Mouse (Mus musculus): ENCODE measurements around the gene Tmc7.

Gene Tmc7

DNA sequence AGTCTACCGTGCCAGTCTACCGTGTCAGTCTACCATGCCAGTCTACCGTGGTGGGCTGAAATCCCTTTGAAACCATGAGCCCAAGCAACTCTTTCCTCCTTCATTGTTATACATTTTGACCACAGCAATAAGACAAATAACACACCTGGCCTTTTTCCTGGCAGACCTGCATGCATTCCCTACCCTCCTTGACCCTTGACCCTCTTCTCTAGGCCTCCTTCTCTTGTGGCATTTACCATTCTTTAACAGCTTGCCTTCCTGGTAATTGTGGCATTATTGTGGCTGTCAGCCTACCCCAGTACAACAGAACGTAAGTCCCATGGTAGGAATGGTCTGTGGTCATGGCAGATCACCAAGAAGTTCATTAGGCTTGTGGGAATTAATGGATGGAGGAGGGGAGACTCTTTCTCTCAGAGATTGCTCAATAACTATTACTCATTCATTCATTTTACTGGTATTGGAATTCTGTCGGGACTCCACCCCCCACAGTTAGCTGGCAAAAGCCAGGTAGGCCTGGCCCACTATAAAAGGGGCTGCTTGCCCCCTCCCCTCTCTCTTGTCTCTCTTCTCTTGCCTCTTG, 6.3 kb upstream of the Tmc7 start:
- in situ Hi-C loops (cut with MboI, MseI): no loop called here

DNA sequence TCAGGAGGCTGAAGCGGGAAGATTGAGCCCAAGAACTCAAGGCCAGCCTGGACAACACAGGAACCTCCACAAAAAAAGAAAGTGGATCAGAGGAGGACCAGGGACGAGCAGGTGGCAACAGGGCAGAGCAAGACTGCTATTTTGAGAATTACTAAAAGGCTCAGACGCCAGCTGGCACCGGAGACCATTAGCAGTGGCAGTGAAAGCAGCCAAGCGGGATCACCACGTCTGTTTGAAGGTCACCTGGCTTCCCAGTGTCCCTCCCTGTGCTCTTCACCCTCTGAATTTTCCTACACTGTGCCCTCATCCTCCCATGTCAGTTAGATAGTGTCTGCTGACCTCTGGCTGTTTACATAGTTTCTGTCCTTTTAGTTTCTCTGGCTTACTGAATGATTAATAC, 1.3 kb upstream of the Tmc7 start:
- in situ Hi-C loops (cut with MboI, MseI): no loop called here

DNA sequence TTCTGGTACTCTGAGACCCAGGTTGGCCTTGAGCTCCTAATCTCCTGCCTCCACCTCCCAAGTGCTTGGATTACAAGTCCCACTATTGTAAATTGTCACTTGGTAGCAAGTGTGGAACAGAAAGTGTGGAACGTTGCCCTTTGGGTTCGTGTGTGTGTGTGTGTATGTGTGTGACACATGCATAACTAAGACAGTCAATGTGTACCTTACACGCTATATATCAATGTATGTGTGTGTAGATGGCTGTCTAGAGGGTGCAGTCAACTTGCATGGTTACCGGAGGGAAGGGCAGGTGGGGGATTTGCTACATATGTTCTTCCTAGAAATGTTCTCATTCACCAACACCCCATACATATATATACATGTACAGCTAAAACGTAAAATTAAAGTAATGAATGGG, 390 bp upstream of the Tmc7 start:
- in situ Hi-C loops (cut with MboI, MseI): no loop called here

DNA sequence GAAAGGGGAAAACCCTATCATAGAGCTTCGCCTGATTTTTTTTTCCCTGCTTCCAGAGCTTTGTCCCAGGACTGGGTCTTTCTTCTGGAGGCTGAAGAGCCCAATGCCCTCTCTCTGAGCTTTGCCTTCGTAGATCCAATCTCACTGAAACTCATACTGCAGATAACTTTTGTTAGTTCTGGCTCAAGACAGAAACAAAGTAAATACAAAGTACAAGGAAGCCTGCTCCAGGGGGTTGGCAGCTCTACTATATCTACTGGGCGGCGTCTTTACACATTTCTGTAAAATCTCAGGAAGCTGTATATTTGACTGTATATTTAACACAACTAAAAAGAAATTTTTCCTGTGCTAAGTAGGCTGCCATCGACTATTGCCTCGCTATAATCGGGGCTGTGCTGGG, 715 bp downstream of the Tmc7 start:
- in situ Hi-C loops (cut with MboI, MseI): no loop called here

DNA sequence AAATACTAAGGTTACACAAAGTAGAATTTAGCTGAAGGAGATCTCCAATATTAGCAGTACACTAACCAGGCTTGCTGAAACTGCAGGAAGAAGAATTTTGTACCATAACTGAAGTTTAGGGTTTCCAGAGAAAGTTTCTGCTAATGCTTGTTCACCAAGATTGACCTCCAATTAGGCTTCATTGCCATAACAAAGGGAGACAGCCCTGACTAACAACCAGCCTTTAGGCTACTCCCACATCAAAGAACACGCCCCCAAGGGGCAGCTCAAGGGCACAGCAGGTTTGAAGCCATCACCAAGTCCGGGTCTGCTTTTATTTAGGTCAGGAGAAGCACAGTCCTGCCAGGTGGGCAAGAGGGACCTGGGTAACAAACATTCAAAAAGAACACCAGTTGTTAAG, 4.6 kb downstream of the Tmc7 start:
- in situ Hi-C loops (cut with MboI, MseI): no loop called here

DNA sequence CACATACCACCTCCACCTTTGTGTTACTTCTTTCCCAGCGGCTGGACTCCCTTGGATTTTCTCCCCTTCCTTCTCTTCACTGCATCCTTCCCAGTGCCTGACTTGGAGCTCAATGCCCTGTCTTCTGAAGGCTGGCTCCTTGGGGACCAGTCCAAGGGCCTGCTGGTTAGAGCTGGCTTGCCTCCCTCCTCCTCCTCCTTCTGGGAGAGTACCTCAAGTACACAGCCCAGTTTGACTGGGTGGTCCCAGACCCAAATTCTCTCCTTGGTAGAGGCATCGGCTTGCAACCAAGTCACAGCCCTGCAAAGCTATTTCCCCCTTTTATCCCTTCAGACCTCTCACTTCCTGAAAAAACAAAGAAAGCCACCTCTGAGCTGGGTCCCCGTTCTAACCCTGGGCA, 6.3 kb downstream of the Tmc7 start:
- in situ Hi-C loops (cut with MboI, MseI): no loop called here

DNA sequence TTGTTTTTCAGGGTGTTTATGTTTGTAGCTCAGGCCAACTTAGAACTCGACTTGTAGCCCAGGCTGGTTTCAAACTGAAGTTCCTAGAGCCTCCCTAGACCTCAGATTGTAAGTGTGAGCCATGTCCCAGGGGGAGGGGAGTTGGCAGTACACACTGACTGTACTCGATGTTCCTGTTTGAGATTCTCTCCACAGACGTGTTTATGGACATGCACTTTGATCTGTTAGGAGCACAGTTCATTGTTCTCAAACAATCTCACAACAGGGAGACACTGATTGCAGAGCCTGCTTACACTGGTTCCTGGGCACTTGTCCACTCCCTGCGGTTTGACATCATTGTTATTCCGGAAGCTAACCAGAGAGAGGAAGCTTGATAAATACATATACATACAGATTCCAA, 12.5 kb downstream of the Tmc7 start:
- in situ Hi-C loops (cut with MboI, MseI): no loop called here

DNA sequence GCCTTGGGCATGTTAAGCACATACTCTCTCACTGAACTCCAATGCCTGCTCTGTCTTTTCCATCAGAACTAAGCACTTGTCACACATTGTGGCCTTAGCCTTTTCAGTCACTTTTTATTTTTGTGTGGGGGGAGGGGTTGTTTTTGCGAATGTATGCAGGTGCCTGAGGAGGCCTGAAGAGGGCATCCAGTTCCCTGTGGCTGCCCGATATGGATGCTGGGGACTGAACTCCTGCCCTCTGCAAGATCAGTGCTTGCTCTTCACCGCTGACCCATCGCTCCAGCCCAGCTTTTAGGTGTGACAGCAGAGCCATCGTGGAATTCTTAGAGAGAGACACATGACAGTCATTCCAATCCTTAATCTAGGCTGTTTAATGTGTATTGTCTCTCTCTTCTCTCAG, 13.2 kb downstream of the Tmc7 start:
- in situ Hi-C loops (cut with MboI, MseI): no loop called here

DNA sequence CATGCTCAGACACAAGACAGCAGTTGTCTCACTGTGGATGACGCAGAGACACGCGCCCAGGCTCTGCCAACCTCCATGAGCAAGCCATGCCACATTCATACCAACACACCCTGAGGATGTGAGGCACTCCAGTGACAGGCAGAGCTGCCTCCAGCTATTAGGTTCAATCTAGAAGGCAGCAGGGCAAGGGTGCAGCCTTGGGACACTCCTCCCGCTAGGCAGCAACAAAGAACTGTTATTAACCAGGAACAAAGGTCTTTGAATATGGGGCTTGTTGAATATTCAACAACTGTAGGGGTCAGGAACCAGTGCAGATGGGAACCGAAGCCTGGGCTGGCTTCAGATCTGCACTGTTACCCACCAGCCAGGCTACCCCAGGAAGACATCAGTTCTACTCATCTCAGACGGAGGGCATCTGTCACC, 15.4 kb downstream of the Tmc7 start:
- in situ Hi-C loops (cut with MboI, MseI): no loop called here

DNA sequence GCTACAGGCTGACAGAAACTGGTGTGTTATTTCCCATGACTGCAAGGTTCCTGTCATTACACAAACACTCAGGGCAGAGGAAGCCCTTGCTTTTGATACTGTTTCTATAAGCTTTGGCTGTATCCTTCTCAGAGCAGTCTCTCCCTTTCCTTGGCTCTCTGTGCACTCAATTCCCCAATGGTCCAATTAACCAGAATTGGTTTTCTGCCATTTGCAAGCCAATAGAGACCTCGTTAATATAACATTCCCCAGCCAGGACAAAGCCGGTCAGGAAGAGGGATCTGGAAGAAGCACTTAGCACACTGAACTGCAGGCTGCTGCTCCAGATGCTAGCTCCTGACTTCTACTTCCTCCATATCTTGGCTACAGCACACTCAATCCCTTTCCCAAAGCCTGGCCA, 30.2 kb downstream of the Tmc7 start:
- in situ Hi-C loops (cut with MboI, MseI): no loop called here

DNA sequence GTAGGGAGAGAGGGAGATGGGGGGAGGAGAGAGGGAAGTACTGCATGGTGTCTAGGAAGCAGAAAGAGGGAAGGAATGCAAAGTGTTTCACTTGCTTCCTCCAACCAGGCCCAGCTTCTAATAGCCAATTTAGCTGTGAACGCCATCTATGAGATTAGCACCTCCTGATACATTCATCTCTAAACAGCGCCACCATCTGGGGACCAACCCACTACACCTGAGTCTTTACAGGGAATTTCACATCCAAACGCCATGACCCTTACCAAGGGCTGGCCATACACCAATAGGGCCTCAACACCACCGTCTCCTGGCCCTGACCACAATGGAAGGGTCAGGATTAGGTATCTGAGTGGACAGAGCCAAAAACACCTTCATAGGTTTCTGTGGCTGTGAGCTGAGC, 30.7 kb downstream of the Tmc7 start:
- in situ Hi-C loops (cut with MboI, MseI): no loop called here

DNA sequence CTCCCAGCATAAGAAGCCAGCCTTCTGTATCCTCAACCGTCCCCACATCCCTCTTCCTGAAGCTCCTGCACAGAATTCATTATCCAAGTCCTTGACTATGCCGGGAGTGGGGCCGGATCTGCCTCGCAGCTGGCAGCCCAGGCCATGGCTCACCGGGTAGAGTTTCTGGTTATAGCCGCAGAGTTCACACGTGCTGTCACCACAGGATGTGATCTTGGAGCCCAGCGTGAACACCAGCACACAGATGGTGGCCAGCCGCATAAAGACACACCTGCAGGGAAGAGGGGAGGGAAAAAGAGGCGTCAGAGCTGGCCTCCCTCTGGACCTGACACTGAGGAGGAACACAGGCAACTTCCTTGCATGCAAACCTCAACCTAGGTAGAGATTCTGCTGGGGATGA, 37.1 kb downstream of the Tmc7 start:
- in situ Hi-C loops (cut with MboI, MseI): no loop called here

DNA sequence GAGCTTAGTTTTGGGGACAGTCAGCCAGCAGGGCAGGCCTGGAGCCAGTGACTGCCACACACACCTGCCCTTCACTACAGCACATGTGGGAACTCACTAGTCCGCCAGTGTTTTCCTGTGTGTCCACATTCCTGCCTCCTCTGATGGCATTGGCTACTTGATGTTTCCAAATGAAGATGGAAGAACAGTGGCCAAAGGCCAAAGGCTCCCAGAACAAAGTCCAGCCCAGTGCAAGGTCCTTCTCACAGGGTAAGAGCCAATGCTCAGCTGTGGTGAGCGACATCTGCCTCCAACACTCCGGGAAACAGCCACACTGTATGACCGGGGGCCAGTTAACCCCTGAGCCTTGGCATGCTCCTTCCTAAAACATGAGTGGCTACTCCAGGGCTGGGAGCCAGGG, 40.4 kb downstream of the Tmc7 start:
- in situ Hi-C loops (cut with MboI, MseI): no loop called here

DNA sequence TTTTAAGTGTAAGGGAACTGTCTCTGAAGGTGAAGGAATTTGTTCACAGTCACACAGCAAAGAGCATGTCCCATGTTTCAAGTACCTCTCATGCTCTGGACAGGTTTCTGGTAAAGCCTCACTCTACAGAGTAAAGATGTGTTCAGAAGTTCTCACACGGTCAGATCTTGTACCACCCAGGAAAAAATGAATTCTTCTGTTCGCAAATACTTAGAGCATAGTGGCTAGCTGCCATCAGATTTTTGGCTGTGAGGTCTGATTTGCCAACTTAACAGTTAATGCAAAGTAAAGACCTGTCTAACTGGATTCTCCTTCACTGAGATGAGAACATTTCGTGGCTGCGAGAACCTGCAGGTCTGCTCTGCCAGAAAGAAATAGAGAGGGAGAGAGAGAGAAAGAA, 49.5 kb downstream of the Tmc7 start:
- in situ Hi-C loops (cut with MboI, MseI): no loop called here

DNA sequence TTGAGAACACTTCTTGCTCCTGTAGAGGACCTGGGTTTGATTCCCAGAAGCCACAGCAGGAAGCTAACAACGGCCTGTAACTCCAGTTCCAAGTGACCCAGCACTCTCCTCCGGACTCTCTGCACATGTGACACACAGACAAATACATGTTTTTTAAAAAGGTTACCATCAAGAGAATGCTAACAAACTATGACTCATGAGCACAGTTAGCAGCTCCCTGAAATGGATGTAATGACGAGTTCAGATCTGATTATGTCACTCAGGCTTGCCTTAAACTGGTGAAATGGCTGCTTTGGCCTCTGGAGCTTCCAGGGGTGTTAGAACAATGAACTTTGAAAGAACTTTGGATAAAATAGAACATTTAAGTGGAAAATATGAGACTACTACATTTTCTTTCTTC, 50.2 kb downstream of the Tmc7 start:
- in situ Hi-C loops (cut with MboI, MseI): no loop called here

DNA sequence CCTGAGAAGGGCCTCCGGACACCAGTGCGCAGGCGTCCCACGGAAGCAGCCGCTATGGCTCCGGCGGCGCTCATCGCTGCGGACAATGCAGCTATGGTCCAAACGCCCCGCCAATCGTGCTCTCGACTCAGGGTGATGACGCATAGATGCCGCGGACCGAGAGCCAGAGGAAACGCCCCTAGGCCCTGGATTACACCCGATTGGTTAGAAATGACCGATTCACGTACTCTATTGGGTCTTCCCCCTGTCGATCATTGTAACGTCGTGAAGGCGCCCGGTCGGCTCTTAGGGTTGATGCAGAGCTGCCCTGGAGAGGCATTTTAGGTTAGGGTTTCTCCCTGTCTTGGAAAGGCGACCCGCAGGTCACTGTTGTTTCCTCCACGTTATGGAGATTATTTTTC, 51.4 kb downstream of the Tmc7 start, which contains the start of gene Coq7:
TSS of gene Coq7 (minus strand) at position 179 of the 401 bp plus-strand sequence.
- in situ Hi-C loops (cut with MboI, MseI): no loop called here

DNA sequence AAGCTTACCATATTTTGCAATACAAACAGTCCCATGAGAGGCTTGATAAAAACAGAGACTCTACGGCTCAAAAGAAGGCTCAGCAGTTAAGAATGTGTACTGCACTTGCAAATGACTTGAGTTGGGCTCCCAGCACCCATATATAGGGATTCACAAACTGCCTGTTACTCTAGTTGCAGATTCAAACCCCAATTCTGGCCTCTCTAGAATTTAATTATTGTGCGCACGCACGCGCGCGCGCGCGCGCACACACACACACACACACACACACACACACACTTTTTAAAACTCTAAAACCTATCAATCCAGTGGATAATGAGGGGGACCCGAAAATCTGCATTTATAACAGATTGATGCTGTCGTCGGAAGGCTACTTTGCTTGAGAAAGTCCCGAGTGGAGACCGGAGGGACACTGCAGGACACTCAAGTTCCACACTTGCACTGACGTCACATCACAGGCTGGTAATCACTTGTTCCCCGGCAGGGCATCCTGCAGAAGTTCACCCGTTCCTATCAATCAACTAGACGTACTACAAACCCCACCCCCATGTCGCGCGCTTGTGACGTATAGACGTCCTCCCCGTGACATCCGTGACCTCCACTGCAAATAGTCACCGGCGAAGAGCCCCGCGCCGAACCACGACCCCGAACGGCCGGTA, 51.9 kb downstream of the Tmc7 start:
- in situ Hi-C loops (cut with MboI, MseI): no loop called here

DNA sequence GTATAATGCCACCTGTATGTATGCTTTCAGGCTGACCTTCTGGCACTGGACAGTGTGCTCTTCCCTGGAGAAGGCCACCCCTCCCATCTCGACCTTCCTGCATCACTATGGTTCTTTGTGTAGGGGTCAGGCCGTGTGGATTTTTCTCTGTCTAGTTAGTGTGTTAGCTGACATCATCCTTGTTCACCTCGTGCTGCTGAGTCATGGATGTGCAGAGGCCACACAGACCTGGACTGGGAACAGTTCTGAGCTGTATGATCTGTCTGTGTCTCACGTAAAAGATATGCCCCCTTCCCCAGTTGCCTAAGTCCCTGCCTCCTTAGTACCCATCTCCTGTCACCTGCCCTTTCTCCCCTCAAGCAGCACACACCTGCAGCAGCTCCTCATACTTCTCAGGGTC, 57.6 kb downstream of the Tmc7 start:
- in situ Hi-C loops (cut with MboI, MseI): loop anchor here (10.0 kb wide), 1 partner anchor 232 kb away; no protein-coding TSS in a partner anchor

DNA sequence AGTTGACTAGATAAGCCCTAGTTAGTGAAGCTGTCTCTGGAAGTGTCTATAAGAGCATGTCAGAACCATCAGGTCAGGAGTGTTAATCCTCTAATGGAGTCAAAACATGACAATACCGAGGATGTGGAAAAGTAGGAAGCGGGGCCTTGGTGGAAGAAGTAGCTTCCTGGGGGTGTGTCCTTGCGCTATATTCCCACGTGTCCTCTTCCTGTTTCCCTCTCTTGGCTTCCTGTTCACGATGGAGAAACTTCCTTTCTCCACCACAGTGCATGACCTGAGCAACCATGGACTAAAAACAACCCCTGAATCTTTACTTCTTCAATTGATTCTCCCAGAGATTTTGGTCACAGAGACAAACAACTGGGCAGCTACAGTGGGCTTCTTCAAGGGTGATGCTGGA, 62.5 kb downstream of the Tmc7 start:
- in situ Hi-C loops (cut with MboI, MseI): loop anchor here (10.0 kb wide), 1 partner anchor 227 kb away; no protein-coding TSS in a partner anchor

DNA sequence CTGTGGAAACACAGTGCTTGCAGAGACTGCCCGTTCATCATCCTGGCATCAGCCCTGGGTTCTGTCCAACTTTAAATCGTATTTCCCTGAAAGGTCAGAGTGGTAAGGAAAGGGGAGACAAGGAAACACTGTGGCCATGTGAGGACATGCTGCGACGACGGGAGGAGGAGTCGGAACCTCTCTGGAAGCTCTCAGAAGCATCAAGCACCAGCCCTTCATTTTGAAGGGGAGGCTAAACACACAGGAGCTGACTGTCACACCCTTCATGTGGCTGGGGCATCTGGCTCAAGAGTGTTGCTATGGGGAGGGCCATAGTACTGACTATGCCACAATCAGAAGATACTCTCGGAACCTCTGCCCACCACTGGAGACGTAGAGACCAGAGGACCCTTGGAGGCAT, 64.9 kb downstream of the Tmc7 start:
- in situ Hi-C loops (cut with MboI, MseI): loop anchor here (10.0 kb wide), 1 partner anchor 225 kb away; no protein-coding TSS in a partner anchor

DNA sequence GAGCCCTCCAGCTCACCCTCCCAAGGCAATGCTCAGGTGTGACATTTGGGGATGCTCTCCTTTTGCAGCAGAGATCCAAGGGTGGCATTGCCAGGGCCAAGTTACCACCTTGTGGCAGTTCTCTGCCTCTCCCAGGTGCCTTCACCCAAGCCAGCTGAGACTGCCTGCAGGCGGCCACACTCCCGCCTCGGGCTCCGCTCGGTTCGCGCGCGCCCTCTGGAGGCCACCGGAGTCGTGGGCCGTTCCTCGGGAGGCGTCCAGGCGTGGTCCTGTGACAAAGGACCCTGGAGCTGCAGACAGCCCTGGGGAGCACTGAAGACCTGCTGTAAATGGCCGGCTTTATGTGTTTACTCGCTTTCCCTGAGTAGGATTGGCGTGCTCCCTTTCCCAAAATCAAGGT, 65.8 kb downstream of the Tmc7 start:
- in situ Hi-C loops (cut with MboI, MseI): no loop called here

DNA sequence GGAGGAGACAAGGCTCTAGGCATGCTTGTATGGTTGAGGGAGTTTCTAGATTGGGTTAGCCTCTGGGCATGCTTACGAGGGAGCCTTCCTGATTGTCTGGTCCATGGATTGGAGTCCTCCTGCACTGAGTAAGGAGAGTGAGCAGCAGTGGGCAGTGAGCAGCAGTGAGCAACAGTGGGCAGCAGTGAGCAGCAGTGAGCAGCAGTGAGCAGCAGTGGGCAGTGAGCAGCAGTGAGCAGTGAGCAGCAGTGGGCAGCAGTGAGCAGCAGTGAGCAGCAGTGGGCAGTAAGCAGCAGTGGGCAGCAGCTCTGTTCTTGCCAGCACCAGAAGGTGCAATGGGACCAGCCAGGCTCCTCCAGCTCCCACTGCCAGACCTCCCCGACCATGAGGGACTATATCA, 66.7 kb downstream of the Tmc7 start:
- in situ Hi-C loops (cut with MboI, MseI): no loop called here

DNA sequence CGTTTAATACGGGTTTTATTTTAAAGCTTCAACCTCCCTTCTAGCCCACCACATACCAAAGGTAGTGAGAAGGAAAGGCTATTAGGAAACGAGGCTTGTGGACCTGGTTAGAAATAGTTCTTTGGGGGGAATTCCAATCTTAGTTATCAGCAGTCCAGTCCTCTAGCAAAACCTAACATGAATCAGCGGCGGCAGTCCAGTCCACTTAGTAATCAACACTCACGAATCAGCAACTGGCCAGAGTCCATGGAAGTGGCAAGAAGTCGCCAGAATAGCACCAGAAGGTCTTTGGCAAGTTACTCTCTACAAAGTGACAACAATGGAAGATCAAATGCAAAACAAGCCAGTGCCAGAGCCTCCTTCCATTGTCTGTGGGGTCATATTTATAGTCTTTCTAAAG, 76.0 kb downstream of the Tmc7 start:
- in situ Hi-C loops (cut with MboI, MseI): no loop called here

DNA sequence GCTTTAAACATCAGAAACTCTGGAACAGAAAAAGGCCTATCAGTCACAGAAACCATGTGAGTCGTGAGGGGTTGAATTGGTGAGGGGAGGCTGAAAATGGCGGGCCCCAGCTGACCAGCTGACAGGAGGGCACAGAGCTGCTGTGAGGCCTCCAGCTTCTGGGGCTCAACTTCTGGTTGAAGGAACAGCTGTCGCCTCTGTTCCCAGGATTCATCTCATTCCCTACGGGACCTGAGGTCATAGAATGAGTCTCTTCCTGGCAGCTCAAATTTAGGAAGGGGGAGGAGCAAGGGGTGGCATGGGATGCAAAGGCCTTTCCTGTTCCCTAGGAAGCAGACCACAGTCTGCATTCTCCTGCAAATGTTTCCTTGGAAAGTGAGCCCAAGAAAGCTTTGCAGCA, 80.7 kb downstream of the Tmc7 start:
- in situ Hi-C loops (cut with MboI, MseI): no loop called here
